Mouse (Mus musculus) forebrain, embryonic 16.5 days (tissue): Measurements from ENCODE around the gene Pcbp1. TPM values are rescaled to one million over a fixed set of nuclear protein-coding genes. Genes with fewer than 3 reads are reported as not detected.

Source experiments
- ATAC-seq: fragments of 200-750 bp; cut with Nextera tagmentation; 2 replicates; pipeline ENCODE4 v1.8.0; 2017; ENCODE audit warnings: mild to moderate bottlenecking, moderate library complexity
- H3K27ac ChIP-seq: fragments of 300-500 bp; sonication (generic); 2 replicates; pipeline ENCODE4 v1.5.1; 2014; ENCODE audit warnings: low read length, control low read depth
- H3K27me3 ChIP-seq: fragments of 300-500 bp; sonication (generic); replicated peaks from 2 replicates; pipeline ENCODE4 v1.6.1; 2014; ENCODE audit warnings: low read length; ENCODE audit not compliant: control insufficient read depth, insufficient read depth
- H3K36me3 ChIP-seq: fragments of 300-500 bp; sonication (generic); 2 replicates; pipeline ENCODE4 v1.6.1; 2014; ENCODE audit not compliant: control insufficient read depth, insufficient read depth
- H3K4me1 ChIP-seq: fragments of 300-500 bp; sonication (generic); replicated peaks from 2 replicates; pipeline ENCODE4 v1.6.1; 2014; ENCODE audit warnings: low read length; ENCODE audit not compliant: control insufficient read depth, insufficient read depth
- H3K4me2 ChIP-seq: fragments of 300-500 bp; sonication (generic); 2 replicates; pipeline ENCODE4 v1.6.1; 2014; ENCODE audit warnings: mild to moderate bottlenecking, low read length, control low read depth
- H3K4me3 ChIP-seq: fragments of 300-500 bp; sonication (generic); replicated peaks from 2 replicates; pipeline ENCODE4 v1.5.1; 2014; ENCODE audit warnings: mild to moderate bottlenecking, low read length, control low read depth
- H3K9ac ChIP-seq: fragments of 300-500 bp; sonication (generic); replicated peaks from 2 replicates; pipeline ENCODE4 v1.6.1; 2014; ENCODE audit warnings: low read depth, low read length, control low read depth
- H3K9me3 ChIP-seq: fragments of 300-500 bp; sonication (generic); 2 replicates; pipeline ENCODE4 v1.6.1; 2016; ENCODE audit warnings: low read length; ENCODE audit not compliant: control insufficient read depth
- WGBS: fragments of 180-500 bp; shearing (Covaris S2); extraction: QIAGEN DNeasy Blood & Tissue Kit; methylation state at CpG from one replicate; pipeline ENCODE4 v1.1.7; 2014; 5-methylcytosine and 5-hydroxymethylcytosine counted together
- polyA plus RNA-seq: library from polyadenylated mRNA; unstranded; fragments of >200 nt; fragmentation: Nextera tagmentation; extraction: Ambion mirVana; gene quantifications from 2 replicates; pipeline ENCODE4 v1.2.1, GENCODE M21; 2015

Pcbp1 gene
- polyA plus RNA-seq, 1 experiment from 2014 or later: 256 TPM

DNA sequence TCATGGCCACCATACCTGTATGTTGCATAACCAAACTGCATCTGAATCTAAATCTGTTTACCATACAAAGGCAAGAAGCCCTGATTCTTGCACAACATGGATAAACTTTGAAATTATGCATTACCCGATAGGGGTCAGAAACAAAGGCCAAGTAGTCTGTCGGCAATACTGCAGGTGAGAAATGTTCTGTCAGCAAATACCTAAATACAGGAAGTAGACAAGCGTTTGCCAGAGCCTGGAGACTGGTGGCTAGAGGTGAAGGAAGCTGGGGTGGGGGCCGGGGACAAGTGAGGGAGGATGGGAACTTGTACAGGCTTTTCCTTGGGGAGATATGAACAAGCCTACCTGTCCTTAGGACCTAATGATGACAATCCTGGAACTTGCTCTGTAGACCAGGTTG lies 15.1 kb downstream of the Pcbp1 start:
- WGBS: 81% methylated on average over 4 of the region's 4 CpGs
- H3K4me1 ChIP-seq: no peaks in the 10 kb centered on the region

GRCm38 (mm10) chr6:86509866-86510200 lies 16.3 kb downstream of the Pcbp1 start:
- 42% methylated on average over 3 of the region's 3 CpGs for WGBS
- no peak for ATAC-seq
- H3K9ac ChIP-seq: no peak overlapping the region
- no peaks in the 10 kb centered on the region for H3K36me3 ChIP-seq
- H3K27me3 ChIP-seq: no peaks in the 10 kb centered on the region
- no peak overlapping the region for H3K4me2 ChIP-seq
- H3K9me3 ChIP-seq: no peaks in the 10 kb centered on the region
- no peak overlapping the region for H3K4me3 ChIP-seq
- H3K27ac ChIP-seq: no peak overlapping the region
- H3K4me1 ChIP-seq: no peaks in the 10 kb centered on the region

More for the DNA sequence above, 15.1 kb downstream of the Pcbp1 start:
- H3K4me2 ChIP-seq: no peak overlapping the region
- H3K9me3 ChIP-seq: no peaks in the 10 kb centered on the region
- no peak overlapping the region for H3K4me3 ChIP-seq
- H3K27me3 ChIP-seq: no peaks in the 10 kb centered on the region
- no peak overlapping the region for H3K27ac ChIP-seq
- no peak for ATAC-seq
- H3K36me3 ChIP-seq: no peaks in the 10 kb centered on the region
- no peak overlapping the region for H3K9ac ChIP-seq

DNA sequence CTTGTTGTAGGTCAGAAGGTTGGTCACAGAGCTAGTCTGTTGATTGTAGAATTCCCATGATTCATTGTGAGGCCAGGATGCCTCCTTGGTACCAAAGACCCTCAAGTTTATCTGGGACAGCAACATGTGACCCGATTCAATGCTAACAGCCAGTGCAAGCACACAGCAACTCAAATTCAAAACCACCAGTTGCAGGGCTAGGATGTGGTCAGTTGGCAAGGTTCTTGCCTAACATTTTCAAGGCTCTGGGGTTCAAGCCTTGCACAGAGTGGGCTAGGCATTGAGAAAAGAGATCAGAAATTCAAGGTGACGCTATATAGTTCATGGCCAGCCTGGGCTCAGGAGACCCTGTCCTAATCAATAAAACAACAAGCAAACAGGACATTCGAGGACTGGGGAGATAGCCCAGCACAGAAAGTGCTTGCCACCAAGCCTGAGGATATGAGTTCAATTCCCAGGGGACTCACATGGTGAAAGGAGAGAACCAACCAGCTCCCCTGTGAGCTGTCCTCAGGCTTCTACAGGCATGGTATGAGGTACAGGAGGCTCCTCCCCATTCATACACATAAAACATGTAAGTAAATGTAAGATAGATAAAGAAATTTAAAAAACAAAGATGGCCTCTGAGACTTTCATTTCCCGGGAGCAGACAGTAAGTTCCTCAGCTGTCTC lies 16.8 kb downstream of the Pcbp1 start:
- 85% methylated on average over 4 of the region's 4 CpGs for WGBS
- no peak for ATAC-seq
- Histone ChIP-seq H3K27me3 (no peaks in the 10 kb centered on the region), H3K36me3 (no peaks in the 10 kb centered on the region), H3K27ac (no peak overlapping the region), H3K4me1 (no peaks in the 10 kb centered on the region), H3K9me3 (no peaks in the 10 kb centered on the region), H3K4me3 (no peak overlapping the region), H3K4me2 (no peak overlapping the region), H3K9ac (no peak overlapping the region)

DNA sequence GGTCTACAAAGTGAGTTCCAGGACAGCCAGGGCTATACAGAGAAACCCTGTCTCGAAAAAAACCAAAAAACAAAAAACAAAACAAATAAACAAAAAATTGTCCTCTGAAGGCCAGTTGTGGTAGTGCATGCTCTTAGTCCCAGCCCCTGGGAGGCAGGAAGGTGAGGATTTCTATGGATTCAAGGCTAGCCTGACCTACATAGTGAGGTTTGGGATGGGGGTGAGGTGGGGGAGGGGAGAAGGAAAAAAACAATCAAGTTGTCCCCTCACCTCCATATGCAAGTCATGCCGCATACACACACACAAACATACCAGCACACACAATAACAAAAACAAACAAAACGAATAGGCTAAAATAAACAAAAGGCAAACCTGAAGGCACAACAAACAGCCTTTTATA lies 17.4 kb downstream of the Pcbp1 start:
- no peak overlapping the region for H3K27ac ChIP-seq
- no peak overlapping the region for H3K9ac ChIP-seq
- no peaks in the 10 kb centered on the region for H3K4me1 ChIP-seq
- no peaks in the 10 kb centered on the region for H3K36me3 ChIP-seq
- no peak overlapping the region for H3K4me2 ChIP-seq
- H3K9me3 ChIP-seq: no peaks in the 10 kb centered on the region
- H3K4me3 ChIP-seq: no peak overlapping the region
- ATAC-seq: no peak
- H3K27me3 ChIP-seq: no peaks in the 10 kb centered on the region
- 85% methylated on average over 3 of the region's 3 CpGs for WGBS

GRCm38 (mm10) chr6:86507116-86507515 lies 19.0 kb downstream of the Pcbp1 start:
- Histone ChIP-seq H3K36me3 (no peaks in the 10 kb centered on the region), H3K27me3 (no peaks in the 10 kb centered on the region), H3K4me2 (no peak overlapping the region), H3K4me3 (no peak overlapping the region), H3K9ac (no peak overlapping the region), H3K27ac (no peak overlapping the region), H3K9me3 (no peaks in the 10 kb centered on the region), H3K4me1 (no peaks in the 10 kb centered on the region)
- ATAC-seq: no peak

DNA sequence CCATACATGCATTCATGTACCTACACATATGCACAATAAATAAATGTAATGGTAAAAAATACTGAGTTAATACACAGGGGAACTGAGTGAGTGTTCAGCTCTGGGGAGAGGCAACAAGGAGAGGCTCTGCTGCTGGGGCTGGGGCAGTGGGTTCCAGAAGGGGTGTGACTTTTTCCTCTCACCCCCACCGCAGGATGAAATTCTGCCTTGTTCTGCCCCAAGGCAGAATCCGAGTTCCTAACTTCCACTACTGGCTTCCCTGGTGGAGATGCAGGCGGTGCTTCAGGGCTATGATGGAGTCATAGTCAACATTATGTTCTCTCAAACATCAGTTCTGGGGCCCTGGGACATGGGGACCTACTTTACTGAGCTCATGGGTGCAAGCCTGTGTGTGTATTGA lies 19.8 kb downstream of the Pcbp1 start:
- 82% methylated on average over 3 of the region's 3 CpGs for WGBS
- no peak overlapping the region for H3K27ac ChIP-seq
- no peak overlapping the region for H3K4me2 ChIP-seq
- H3K9ac ChIP-seq: no peak overlapping the region
- no peaks in the 10 kb centered on the region for H3K27me3 ChIP-seq
- no peak overlapping the region for H3K4me3 ChIP-seq
- H3K9me3 ChIP-seq: no peaks in the 10 kb centered on the region
- no peaks in the 10 kb centered on the region for H3K4me1 ChIP-seq
- H3K36me3 ChIP-seq: no peaks in the 10 kb centered on the region
- no peak for ATAC-seq

GRCm38 (mm10) chr6:86505671-86506070 lies 20.4 kb downstream of the Pcbp1 start:
- no peaks in the 10 kb centered on the region for H3K9me3 ChIP-seq
- 72% methylated on average over 7 of the region's 7 CpGs for WGBS
- H3K9ac ChIP-seq: no peak overlapping the region
- no peaks in the 10 kb centered on the region for H3K27me3 ChIP-seq
- H3K4me3 ChIP-seq: no peak overlapping the region
- ATAC-seq: no peak
- no peaks in the 10 kb centered on the region for H3K36me3 ChIP-seq
- H3K4me1 ChIP-seq: no peaks in the 10 kb centered on the region
- H3K27ac ChIP-seq: no peak overlapping the region
- H3K4me2 ChIP-seq: no peak overlapping the region

GRCm38 (mm10) chr6:86503513-86503912 lies 22.6 kb downstream of the Pcbp1 start:
- H3K9ac ChIP-seq: no peak overlapping the region
- no peaks in the 10 kb centered on the region for H3K36me3 ChIP-seq
- ATAC-seq: no peak

DNA sequence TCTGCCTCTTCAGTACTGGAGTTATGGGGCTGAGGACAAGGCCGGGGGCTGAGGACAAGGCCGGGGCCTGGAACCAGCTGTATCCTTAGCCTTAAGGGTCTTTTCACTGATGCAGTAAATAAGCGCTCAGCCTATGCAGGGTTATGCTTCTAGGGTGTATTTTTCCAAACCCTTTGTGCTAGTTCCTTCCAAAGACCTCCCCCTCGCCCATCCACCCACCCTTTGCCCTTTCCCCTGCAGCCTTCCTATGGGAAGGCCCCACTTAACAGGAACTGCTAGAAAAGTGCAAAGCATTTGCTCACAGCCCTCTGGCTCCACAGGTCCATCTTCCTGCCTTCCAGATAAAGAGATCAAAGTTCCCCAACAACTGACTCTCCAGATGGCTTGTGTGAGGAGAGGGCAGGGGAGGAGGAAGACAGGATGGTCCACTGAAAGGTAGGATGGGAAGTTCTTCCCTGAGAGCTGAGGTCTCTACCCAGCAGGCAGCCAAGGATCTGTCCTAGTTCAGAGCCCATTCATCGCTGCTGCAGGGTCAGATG lies 26.5 kb downstream of the Pcbp1 start:
- 68% methylated on average over 5 of the region's 5 CpGs for WGBS
- no peaks in the 10 kb centered on the region for H3K36me3 ChIP-seq
- H3K9ac ChIP-seq: no peak overlapping the region
- H3K27me3 ChIP-seq: no peaks in the 10 kb centered on the region
- no peaks in the 10 kb centered on the region for H3K9me3 ChIP-seq
- no peak overlapping the region for H3K4me3 ChIP-seq
- H3K4me2 ChIP-seq: no peak overlapping the region
- no peaks in the 10 kb centered on the region for H3K4me1 ChIP-seq
- ATAC-seq: no peak
- no peak overlapping the region for H3K27ac ChIP-seq

More at GRCm38 (mm10) chr6:86503513-86503912, 22.6 kb downstream of the Pcbp1 start:
- Histone ChIP-seq H3K4me1 (no peaks in the 10 kb centered on the region), H3K4me3 (no peak overlapping the region), H3K4me2 (no peak overlapping the region), H3K27me3 (no peaks in the 10 kb centered on the region), H3K9me3 (no peaks in the 10 kb centered on the region), H3K27ac (no peak overlapping the region)
- 88% methylated on average over 4 of the region's 4 CpGs for WGBS
